Mouse (Mus musculus) limb, embryonic 15.5 days (tissue): Measurements from ENCODE around the gene Aste1. TPM values are rescaled to one million over a fixed set of nuclear protein-coding genes. Genes with fewer than 3 reads are reported as not detected.

ENCODE experiments used
- ATAC-seq: fragments of 200-750 bp; cut with Nextera tagmentation; 2 replicates; pipeline ENCODE4 v1.8.0; 2017; ENCODE audit warnings: low read depth, moderate TSS enrichment; ENCODE audit not compliant: insufficient number of reproducible peaks, low FRiP score, low TSS enrichment
- H3K27ac ChIP-seq: fragments of 300-500 bp; sonication (generic); 2 replicates; pipeline ENCODE4 v1.5.1; 2015; ENCODE audit warnings: moderate library complexity, mild to moderate bottlenecking, inconsistent platforms
- H3K27me3 ChIP-seq: fragments of 300-500 bp; sonication (generic); 2 replicates; pipeline ENCODE4 v1.6.1; 2015; ENCODE audit warnings: inconsistent platforms
- H3K36me3 ChIP-seq: fragments of 300-500 bp; sonication (generic); 2 replicates; pipeline ENCODE4 v1.6.1; 2015; ENCODE audit warnings: inconsistent platforms
- H3K4me1 ChIP-seq: fragments of 300-500 bp; sonication (generic); 2 replicates; pipeline ENCODE4 v1.6.1; 2015; ENCODE audit warnings: inconsistent platforms
- H3K4me2 ChIP-seq: fragments of 300-500 bp; sonication (generic); 2 replicates; pipeline ENCODE4 v1.6.1; 2015; ENCODE audit warnings: mild to moderate bottlenecking, inconsistent platforms
- H3K4me3 ChIP-seq: fragments of 300-500 bp; sonication (generic); 2 replicates; pipeline ENCODE4 v1.5.1; 2015; ENCODE audit warnings: mild to moderate bottlenecking, inconsistent platforms
- H3K9ac ChIP-seq: fragments of 300-500 bp; sonication (generic); 2 replicates; pipeline ENCODE4 v1.6.1; 2015; ENCODE audit warnings: inconsistent platforms
- H3K9me3 ChIP-seq: fragments of 300-500 bp; sonication (generic); 2 replicates; pipeline ENCODE4 v1.6.1; 2016; ENCODE audit warnings: inconsistent platforms
- WGBS: fragments of 180-500 bp; shearing (Covaris S2); methylation state at CpG from one replicate; pipeline ENCODE4 v1.1.7; 2015; 5-methylcytosine and 5-hydroxymethylcytosine counted together
- polyA plus RNA-seq: library from polyadenylated mRNA; unstranded; fragments of >200 nt; fragmentation: Nextera tagmentation; extraction: Ambion mirVana; gene quantifications from 2 replicates; pipeline ENCODE4 v1.2.1, GENCODE M21; 2015

Aste1 gene
- polyA plus RNA-seq: 11.4 and 12.6 TPM in 2 replicates

GRCm38 (mm10) chr9:105395218-105395627 lies at the start of gene Aste1, which contains the start of gene Nek11:
TSS of gene Aste1 (plus strand) at chr9:105395392.
TSS of gene Nek11 (minus strand) at chr9:105395524.
- no peaks in the 10 kb centered on the region; the same call in 1 of the 2 replicates for H3K27me3 ChIP-seq
- H3K4me1 ChIP-seq: 0 out of 2 replicates have a peak, but pooled peaks cover 15% of the 10 kb centered on the region
- ATAC-seq: peak; percentile 95
- peak within 1 kb of the TSS; percentile 80 for H3K4me2 ChIP-seq
- peak within 1 kb of the TSS; percentile 72 for H3K4me3 ChIP-seq
- no peaks in the 10 kb centered on the region for H3K9me3 ChIP-seq
- peak within 1 kb of the TSS; percentile 73 for H3K9ac ChIP-seq
- peak within 1 kb of the TSS; percentile 93 for H3K27ac ChIP-seq
- WGBS: under 1% methylated on average over 44 of the region's 44 CpGs
- peaks cover 13% of the 10 kb centered on the region for H3K36me3 ChIP-seq

GRCm38 (mm10) chr9:105348242-105349031 lies 46.8 kb upstream of the Aste1 start:
- Histone ChIP-seq H3K4me1 (no peaks in the 10 kb centered on the region), H3K9me3 (no peaks in the 10 kb centered on the region), H3K27me3 (no peaks in the 10 kb centered on the region), H3K4me3 (no peak overlapping the region), H3K36me3 (no peaks in the 10 kb centered on the region), H3K27ac (no peak overlapping the region), H3K4me2 (no peak overlapping the region), H3K9ac (no peak overlapping the region)
- no peak for ATAC-seq
- 67% methylated on average over 10 of the region's 10 CpGs for WGBS

GRCm38 (mm10) chr9:105349034-105349433 lies 46.2 kb upstream of the Aste1 start:
- no peaks in the 10 kb centered on the region for H3K4me1 ChIP-seq
- no peak overlapping the region for H3K4me3 ChIP-seq
- no peaks in the 10 kb centered on the region for H3K36me3 ChIP-seq
- no peak overlapping the region for H3K4me2 ChIP-seq
- H3K9ac ChIP-seq: no peak overlapping the region
- no peaks in the 10 kb centered on the region for H3K27me3 ChIP-seq
- 19% methylated on average over 5 of the region's 5 CpGs for WGBS
- H3K27ac ChIP-seq: no peak overlapping the region
- no peak for ATAC-seq
- H3K9me3 ChIP-seq: no peaks in the 10 kb centered on the region

DNA sequence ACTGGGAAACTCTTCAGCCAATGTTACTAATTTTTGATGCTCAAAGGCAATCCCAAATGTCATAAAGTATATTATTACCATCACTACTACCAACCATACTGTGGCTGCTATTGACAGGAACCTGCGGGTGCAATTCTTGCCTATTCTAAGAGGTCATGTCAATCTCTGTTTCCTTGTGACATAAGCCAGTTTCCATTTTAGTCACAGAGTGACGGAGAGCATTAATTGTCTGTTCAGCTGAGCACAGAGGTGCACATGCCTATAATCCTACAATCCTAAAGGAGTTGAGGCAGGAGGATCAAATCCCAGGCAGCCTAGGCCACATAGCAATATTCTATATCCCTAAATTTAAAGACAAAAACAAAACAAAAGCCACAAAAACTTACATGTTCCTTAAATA lies 33.0 kb upstream of the Aste1 start:
- 78% methylated on average over 2 of the region's 2 CpGs for WGBS
- no peak for ATAC-seq
- no peak overlapping the region for H3K27ac ChIP-seq
- no peaks in the 10 kb centered on the region for H3K27me3 ChIP-seq
- H3K9ac ChIP-seq: no peak overlapping the region
- no peaks in the 10 kb centered on the region for H3K36me3 ChIP-seq
- no peaks in the 10 kb centered on the region for H3K9me3 ChIP-seq
- H3K4me3 ChIP-seq: no peak overlapping the region
- no peaks in the 10 kb centered on the region for H3K4me1 ChIP-seq
- H3K4me2 ChIP-seq: no peak overlapping the region

DNA sequence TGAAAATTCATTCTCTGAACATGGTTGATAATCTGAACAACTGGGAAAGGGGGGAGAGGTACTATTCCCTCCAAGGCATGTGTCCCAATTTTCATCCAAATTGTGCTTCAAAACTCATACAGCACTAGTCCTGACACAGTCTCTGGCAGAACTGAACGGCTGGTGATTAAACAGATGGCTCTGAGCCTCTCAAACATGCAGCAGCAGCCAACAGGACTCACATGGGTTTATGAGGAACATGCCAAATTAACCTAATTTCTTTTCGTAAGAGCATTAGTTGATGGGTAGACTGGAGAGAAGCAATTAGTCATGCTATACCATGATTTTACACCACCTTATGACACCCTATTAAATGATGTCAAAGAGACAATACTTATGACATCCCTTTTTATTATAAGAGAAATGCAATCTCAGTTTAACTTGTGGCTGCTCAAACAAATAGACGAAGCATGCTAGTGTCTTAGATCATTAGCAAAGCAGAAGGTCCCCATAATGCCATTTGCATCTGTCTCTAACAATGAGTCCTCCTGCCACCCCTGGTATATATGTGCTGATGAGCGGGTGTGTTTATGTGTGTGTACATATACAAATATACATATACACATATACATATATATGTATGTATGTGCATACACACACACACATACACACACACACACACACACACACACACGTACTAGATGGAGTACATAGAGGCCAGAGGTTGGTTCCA lies 31.5 kb upstream of the Aste1 start:
- no peak overlapping the region for H3K4me3 ChIP-seq
- no peaks in the 10 kb centered on the region for H3K36me3 ChIP-seq
- WGBS: 73% methylated on average over 5 of the region's 5 CpGs
- no peaks in the 10 kb centered on the region for H3K27me3 ChIP-seq
- H3K27ac ChIP-seq: no peak overlapping the region
- no peak overlapping the region for H3K9ac ChIP-seq
- no peaks in the 10 kb centered on the region for H3K4me1 ChIP-seq
- H3K4me2 ChIP-seq: no peak overlapping the region
- no peak for ATAC-seq
- no peaks in the 10 kb centered on the region for H3K9me3 ChIP-seq

DNA sequence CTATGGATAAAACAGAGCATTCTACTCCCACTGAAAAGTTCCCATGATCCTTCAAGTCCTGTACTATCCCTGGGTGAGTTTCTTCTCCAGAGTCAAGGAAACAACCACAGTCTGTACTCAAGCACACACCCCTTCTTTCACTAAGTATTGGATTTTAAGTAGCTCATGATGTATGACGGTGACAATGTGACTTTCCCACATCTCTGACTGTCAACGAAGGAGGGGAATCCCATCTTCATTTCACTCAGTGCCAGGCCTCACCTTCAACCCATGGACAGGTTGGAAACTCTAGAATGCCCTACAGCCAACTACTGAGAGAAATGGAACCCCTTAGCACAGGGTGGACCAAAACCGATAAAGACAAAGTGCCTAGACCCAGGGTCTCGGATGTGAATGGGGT lies 29.0 kb upstream of the Aste1 start:
- no peak overlapping the region for H3K27ac ChIP-seq
- H3K36me3 ChIP-seq: no peaks in the 10 kb centered on the region
- no peak overlapping the region for H3K4me2 ChIP-seq
- no peak overlapping the region for H3K4me3 ChIP-seq
- no peak for ATAC-seq
- H3K9ac ChIP-seq: no peak overlapping the region
- no peaks in the 10 kb centered on the region for H3K4me1 ChIP-seq
- no peaks in the 10 kb centered on the region for H3K9me3 ChIP-seq
- no peaks in the 10 kb centered on the region for H3K27me3 ChIP-seq
- 94% methylated on average over 4 of the region's 4 CpGs for WGBS

DNA sequence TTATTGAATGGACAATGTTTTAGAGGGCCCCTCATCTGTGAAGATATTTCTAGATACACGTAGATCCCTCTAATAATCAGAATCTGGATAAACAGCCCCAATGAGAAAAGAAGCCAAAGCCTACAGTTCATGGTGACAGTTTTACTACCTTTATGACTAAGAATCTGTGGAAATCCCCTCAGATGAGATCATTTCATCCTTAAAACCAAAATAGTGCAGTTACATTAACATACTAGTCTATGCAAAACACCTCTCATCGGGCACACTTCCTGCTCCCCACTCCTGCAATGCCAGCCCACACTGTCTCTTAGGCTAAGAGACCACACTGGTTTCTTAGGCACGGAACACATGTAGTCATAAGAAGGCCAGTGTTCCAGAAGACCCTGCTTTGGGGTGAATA lies 26.6 kb upstream of the Aste1 start:
- no peak for ATAC-seq
- no peak overlapping the region for H3K9ac ChIP-seq
- no peaks in the 10 kb centered on the region for H3K4me1 ChIP-seq
- no peaks in the 10 kb centered on the region for H3K9me3 ChIP-seq
- no peaks in the 10 kb centered on the region for H3K27me3 ChIP-seq
- no peak overlapping the region for H3K4me3 ChIP-seq
- H3K27ac ChIP-seq: no peak overlapping the region
- no peaks in the 10 kb centered on the region for H3K36me3 ChIP-seq
- 79% methylated on average over 3 of the region's 3 CpGs for WGBS
- H3K4me2 ChIP-seq: no peak overlapping the region

DNA sequence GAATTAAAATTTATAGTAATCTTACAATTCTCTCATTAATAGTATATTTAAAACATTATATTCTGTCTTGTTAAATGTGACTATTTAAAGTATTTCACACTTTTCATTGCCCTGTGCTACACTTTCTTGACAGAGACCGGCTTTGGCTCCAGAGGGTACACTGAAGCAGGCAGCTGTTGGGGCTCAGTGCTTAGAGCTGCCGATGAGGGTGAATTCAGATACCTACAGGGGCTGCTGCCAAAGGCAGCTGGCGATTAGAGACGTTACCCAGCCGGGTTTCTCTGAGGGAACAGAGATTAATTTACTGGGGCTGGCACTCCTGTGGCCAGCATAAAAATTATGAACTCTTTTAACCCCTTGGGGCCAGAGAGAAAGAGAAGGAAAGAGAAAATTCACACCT lies 20.8 kb upstream of the Aste1 start:
- no peak overlapping the region for H3K9ac ChIP-seq

GRCm38 (mm10) chr9:105376411-105376810 lies 18.8 kb upstream of the Aste1 start:
- no peaks in the 10 kb centered on the region for H3K4me1 ChIP-seq
- H3K4me2 ChIP-seq: no peak overlapping the region
- no peak for ATAC-seq
- no peaks in the 10 kb centered on the region for H3K36me3 ChIP-seq
- H3K9me3 ChIP-seq: no peaks in the 10 kb centered on the region
- no peaks in the 10 kb centered on the region for H3K27me3 ChIP-seq
- no peak overlapping the region for H3K9ac ChIP-seq
- 70% methylated on average over 7 of the region's 7 CpGs for WGBS
- no peak overlapping the region for H3K27ac ChIP-seq
- no peak overlapping the region for H3K4me3 ChIP-seq

More for the DNA sequence above, 20.8 kb upstream of the Aste1 start:
- no peaks in the 10 kb centered on the region for H3K9me3 ChIP-seq
- no peaks in the 10 kb centered on the region for H3K4me1 ChIP-seq
- 40% methylated on average over 5 of the region's 5 CpGs for WGBS
- no peak overlapping the region for H3K27ac ChIP-seq
- H3K4me3 ChIP-seq: no peak overlapping the region
- no peak overlapping the region for H3K4me2 ChIP-seq
- no peaks in the 10 kb centered on the region for H3K36me3 ChIP-seq
- no peaks in the 10 kb centered on the region for H3K27me3 ChIP-seq
- ATAC-seq: no peak

DNA sequence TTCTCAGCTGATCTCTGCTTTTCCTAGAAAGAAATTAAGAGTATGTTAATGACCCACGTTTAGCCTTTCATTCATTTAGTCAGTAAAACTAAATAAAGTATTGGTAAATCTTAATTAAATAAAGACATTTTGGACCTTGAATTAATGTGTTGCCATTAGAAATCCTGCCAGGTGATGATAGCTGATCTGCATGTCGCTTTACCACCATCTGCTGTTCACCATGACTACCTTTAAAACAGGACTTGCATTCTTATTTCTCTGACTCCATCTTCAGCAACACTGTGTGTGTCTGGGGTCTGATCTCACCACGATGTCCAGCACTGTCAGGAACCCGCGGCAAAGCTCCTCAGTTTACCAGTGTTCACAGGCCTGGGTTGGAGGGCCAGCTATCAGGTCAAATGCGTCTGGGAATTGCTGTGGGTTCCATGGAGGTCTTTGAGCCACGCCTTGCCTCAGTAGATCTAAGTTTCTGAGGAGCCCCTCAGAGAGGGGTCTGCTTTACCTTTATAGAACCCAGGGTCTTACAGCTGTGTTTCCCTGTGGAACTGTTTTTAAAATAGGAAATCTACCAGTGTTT lies 18.1 kb upstream of the Aste1 start:
- H3K27ac ChIP-seq: no peak overlapping the region
- no peaks in the 10 kb centered on the region for H3K27me3 ChIP-seq
- WGBS: 78% methylated on average over 7 of the region's 7 CpGs
- no peak for ATAC-seq
- H3K36me3 ChIP-seq: no peaks in the 10 kb centered on the region
- no peaks in the 10 kb centered on the region for H3K9me3 ChIP-seq
- H3K4me1 ChIP-seq: no peaks in the 10 kb centered on the region
- H3K9ac ChIP-seq: no peak overlapping the region
- no peak overlapping the region for H3K4me2 ChIP-seq
- no peak overlapping the region for H3K4me3 ChIP-seq

DNA sequence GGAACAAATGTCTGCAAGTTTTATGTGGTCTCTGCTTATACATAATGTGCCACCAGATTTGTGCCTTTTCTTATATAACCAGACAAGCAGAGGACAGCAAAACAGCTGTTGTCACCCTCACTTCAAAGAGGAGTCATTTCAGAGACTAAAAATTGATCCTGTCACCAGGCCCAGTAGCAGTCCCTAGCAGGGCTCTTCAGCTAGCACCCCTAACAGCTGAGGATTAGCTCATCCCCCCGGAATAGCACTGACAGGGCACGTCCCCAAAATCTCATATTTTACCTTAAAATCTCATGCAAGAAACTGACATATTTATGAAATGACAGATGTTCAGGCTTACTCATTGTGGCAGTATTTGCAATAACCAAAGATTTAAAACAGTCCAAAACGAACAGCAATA lies 17.6 kb upstream of the Aste1 start:
- Histone ChIP-seq H3K4me3 (no peak overlapping the region), H3K9me3 (no peaks in the 10 kb centered on the region), H3K9ac (no peak overlapping the region), H3K36me3 (no peaks in the 10 kb centered on the region), H3K27me3 (no peaks in the 10 kb centered on the region), H3K4me2 (no peak overlapping the region), H3K27ac (no peak overlapping the region), H3K4me1 (no peaks in the 10 kb centered on the region)
- ATAC-seq: no peak
- 69% methylated on average over 3 of the region's 3 CpGs for WGBS
